Mouse (Mus musculus): ENCODE results near the gene Dnajb2. TPM values are rescaled to one million over a fixed set of nuclear protein-coding genes. Genes with fewer than 3 reads are reported as not detected.

Dnajb2 gene
- polyA plus RNA-seq, 1 experiment from 2014 or later: 34.5 TPM

- Histone ChIP-seq H3K4me2 (no peak overlapping the region), H3K36me3 (no peaks in the 10 kb centered on the region), H3K9me3 (replicated peaks) (no peaks in the 10 kb centered on the region), H3K27me3 (replicated peaks) (no peaks in the 10 kb centered on the region), H3K4me1 (replicated peaks) (peaks cover 28% of the 10 kb centered on the region), H3K4me3 (no peak overlapping the region), H3K9ac (no peak overlapping the region), H3K27ac (ENCODE audit: poor library complexity, severe bottlenecking) (no peak overlapping the region)
- WGBS: 75% methylated on average over 5 of the region's 5 CpGs
- no peak for ATAC-seq (ENCODE audit: insufficient number of reproducible peaks, low FRiP score)
Observed at GRCm38 (mm10) chr1:75294294-75294693, 58.1 kb downstream of the Dnajb2 start.

Small RNA genes lying within 50 kb of the gene (microRNA-seq; reads per million reads assigned to microRNA genes)
- gene Gm27943: not detected

Other genes starting within 250 kb of the Dnajb2 start
- gene Nhej1, start 111.2 kb upstream of the Dnajb2 start, polyA plus RNA-seq (2016; fragmentation: Nextera tagmentation; extraction: Ambion mirVana): 6.0 and 6.9 TPM in 2 replicates
- 0.21 and 0.22 TPM in 2 replicates for gene Slc23a3, start 102.5 kb upstream of the Dnajb2 start, polyA plus RNA-seq (2016; fragmentation: Nextera tagmentation; extraction: Ambion mirVana)
- gene Cnppd1, start 93.7 kb upstream of the Dnajb2 start, polyA plus RNA-seq (2016; fragmentation: Nextera tagmentation; extraction: Ambion mirVana): 39.9 and 41.1 TPM in 2 replicates
- gene Retreg2, start 93.6 kb upstream of the Dnajb2 start, polyA plus RNA-seq (2016; fragmentation: Nextera tagmentation; extraction: Ambion mirVana): 36.3 and 40.5 TPM in 2 replicates
- 26.1 and 26.7 TPM in 2 replicates for gene Zfand2b, start 67.8 kb upstream of the Dnajb2 start, polyA plus RNA-seq (2016; fragmentation: Nextera tagmentation; extraction: Ambion mirVana)
- gene Abcb6, start 56.0 kb upstream of the Dnajb2 start, polyA plus RNA-seq (2016; fragmentation: Nextera tagmentation; extraction: Ambion mirVana): 16.6 TPM in 2 replicates
- 26.7 and 29.3 TPM in 2 replicates for gene Ankzf1, start 44.3 kb upstream of the Dnajb2 start, polyA plus RNA-seq (2016; fragmentation: Nextera tagmentation; extraction: Ambion mirVana)
- 33.6 and 35.4 TPM in 2 replicates for gene Atg9a, start 44.2 kb upstream of the Dnajb2 start, polyA plus RNA-seq (2016; fragmentation: Nextera tagmentation; extraction: Ambion mirVana)
- 9.6 and 11.1 TPM in 2 replicates for gene Glb1l, start 25.6 kb upstream of the Dnajb2 start, polyA plus RNA-seq (2016; fragmentation: Nextera tagmentation; extraction: Ambion mirVana)
- gene Stk16, start 25.6 kb upstream of the Dnajb2 start, polyA plus RNA-seq (2016; fragmentation: Nextera tagmentation; extraction: Ambion mirVana): 78.0 and 83.1 TPM in 2 replicates
- 34.1 and 38.0 TPM in 2 replicates for gene Tuba4a, start 16.5 kb upstream of the Dnajb2 start, polyA plus RNA-seq (2016; fragmentation: Nextera tagmentation; extraction: Ambion mirVana)
- not detected in 2 replicates for gene A630095N17Rik, start 4.3 kb upstream of the Dnajb2 start, polyA plus RNA-seq (2016; fragmentation: Nextera tagmentation; extraction: Ambion mirVana)
- 0.69 and 0.96 TPM in 2 replicates for gene Ptprn, start 28.1 kb downstream of the Dnajb2 start, polyA plus RNA-seq (2016; fragmentation: Nextera tagmentation; extraction: Ambion mirVana)
- gene Resp18, start 42.0 kb downstream of the Dnajb2 start, polyA plus RNA-seq (2016; fragmentation: Nextera tagmentation; extraction: Ambion mirVana): not detected in 2 replicates
- gene Dnpep, start 81.6 kb downstream of the Dnajb2 start, polyA plus RNA-seq (2016; fragmentation: Nextera tagmentation; extraction: Ambion mirVana): 113 TPM in 2 replicates
- gene Des, start 123.9 kb downstream of the Dnajb2 start, polyA plus RNA-seq (2016; fragmentation: Nextera tagmentation; extraction: Ambion mirVana): 500 and 521 TPM in 2 replicates
- 61.5 and 67.4 TPM in 2 replicates for gene Speg, start 138.9 kb downstream of the Dnajb2 start, polyA plus RNA-seq (2016; fragmentation: Nextera tagmentation; extraction: Ambion mirVana)
- 67.7 and 69.1 TPM in 2 replicates for gene Gmppa, start 199.5 kb downstream of the Dnajb2 start, polyA plus RNA-seq (2016; fragmentation: Nextera tagmentation; extraction: Ambion mirVana)
- gene Asic4, start 214.0 kb downstream of the Dnajb2 start, polyA plus RNA-seq (2016; fragmentation: Nextera tagmentation; extraction: Ambion mirVana): 0.24 and 0.33 TPM in 2 replicates
- 35.2 and 37.8 TPM in 2 replicates for gene Chpf, start 242.9 kb downstream of the Dnajb2 start, polyA plus RNA-seq (2016; fragmentation: Nextera tagmentation; extraction: Ambion mirVana)
- gene Tmem198, start 243.1 kb downstream of the Dnajb2 start, polyA plus RNA-seq (2016; fragmentation: Nextera tagmentation; extraction: Ambion mirVana): 0.41 and 0.49 TPM in 2 replicates

Measured in heart, embryonic 12.5 days (tissue).